Mouse (Mus musculus): Measurements from ENCODE around the gene Zdhhc1.

DNA sequence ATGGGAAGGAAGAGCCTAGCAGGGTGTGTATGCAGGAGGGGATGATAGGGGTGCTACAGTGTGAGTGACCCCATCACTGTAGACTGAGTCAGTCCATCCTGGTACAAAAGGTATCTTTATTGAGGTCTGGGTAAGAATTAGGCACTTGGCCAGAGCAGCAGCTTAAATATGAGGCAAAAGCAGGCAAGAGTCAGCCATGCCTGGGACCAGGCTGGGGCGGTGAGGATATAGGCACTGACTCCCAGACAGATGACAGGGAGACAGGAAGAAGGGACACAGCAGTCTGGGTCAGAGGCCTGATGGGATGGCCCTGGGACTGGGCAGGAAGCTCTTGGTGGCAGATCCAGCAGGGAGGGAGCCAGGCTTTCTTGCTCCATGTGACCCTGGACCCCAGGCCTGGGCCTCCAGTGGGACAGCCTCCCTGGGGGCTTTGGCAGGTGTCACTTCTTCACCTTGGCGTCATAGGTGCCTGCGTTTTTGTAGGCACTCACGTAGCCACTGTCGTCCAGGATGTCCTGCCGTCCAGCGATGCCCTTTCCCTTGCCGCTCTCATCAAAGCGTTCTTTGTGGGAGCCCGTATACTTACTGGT is 29.2 kb downstream of the Zdhhc1 start:
- TF ChIP-seq HCFC1 (IDR thresholded peaks at IDR 0.05; ENCODE audit: borderline replicate concordance, insufficient read depth, low read length) (no peak), CHD2 (IDR thresholded peaks at IDR 0.05; ENCODE audit: low read depth, low read length) (no peak), MAFK (IDR thresholded peaks at IDR 0.05; ENCODE audit: insufficient read depth, low read depth, low read length) (no peak), ZNF384 (IDR thresholded peaks at IDR 0.05; ENCODE audit: low read depth, low read length) (no peak), ZC3H11A (IDR thresholded peaks at IDR 0.05; ENCODE audit: borderline replicate concordance, low read depth, low read length) (no peak)

Measured in ES-E14 (cell line).